Mouse (Mus musculus): Measurements from ENCODE around the gene Olfr171. TPM values are rescaled to one million over a fixed set of nuclear protein-coding genes. Genes with fewer than 3 reads are reported as not detected.

Olfr171 gene
- not detected for total RNA-seq (2023)

DNA sequence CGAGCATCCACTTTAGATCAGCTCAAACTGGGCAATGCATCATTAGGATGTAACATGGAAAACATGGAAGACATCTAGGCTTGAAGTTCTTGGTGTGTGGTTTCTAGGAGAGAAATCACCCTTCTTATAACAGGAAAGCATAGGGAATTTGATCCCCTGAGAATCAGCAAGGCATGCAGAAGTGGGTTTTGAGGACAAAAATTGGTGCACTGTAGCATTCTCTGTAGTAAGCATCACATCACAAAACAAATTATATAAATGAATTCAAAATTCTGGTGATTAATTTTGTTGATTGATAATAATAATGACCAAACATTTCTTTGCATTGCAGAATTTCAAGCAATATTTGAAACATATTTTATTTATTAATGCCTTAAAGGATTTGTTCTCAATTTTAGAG is at the start of gene Olfr171:
Gene Olfr171 (minus strand): TSS at position 101 of the 400 bp plus-strand sequence.

DNA sequence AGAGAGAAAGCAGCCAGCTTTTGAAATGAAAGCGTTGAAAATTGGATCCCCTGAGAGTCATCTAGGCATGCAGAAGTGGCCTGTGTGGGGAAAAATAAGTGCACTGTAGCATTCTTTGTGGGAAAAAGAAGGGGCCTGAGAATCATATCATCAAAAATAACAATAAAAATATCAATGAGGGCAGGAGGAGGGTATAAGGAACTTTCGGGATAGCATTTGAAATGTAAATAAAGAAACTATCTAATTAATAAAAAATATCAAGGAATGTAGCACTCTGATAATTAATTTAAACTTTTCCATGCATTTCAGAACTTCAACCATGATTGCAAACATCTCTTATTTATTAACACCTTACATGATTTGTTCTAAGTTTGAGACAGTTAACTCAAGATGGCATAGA is 17.9 kb downstream of the Olfr171 start, which contains the start of gene Olfr170:
Gene Olfr170 (minus strand): TSS at position 101 of the 400 bp plus-strand sequence.

Other genes with a start within 250 kb of the Olfr171 start
- not detected for gene Olfr165, start 206.8 kb downstream of the Olfr171 start, total RNA-seq (2023)
- gene Olfr166, start 146.2 kb downstream of the Olfr171 start, total RNA-seq (2023) = not detected
- not detected for gene Olfr167, start 107.7 kb downstream of the Olfr171 start, total RNA-seq (2023)
- gene Olfr168, start 94.4 kb downstream of the Olfr171 start, total RNA-seq (2023) = not detected
- gene Olfr169, start 58.1 kb downstream of the Olfr171 start, total RNA-seq (2023) = not detected
- gene Olfr170, start 18.0 kb downstream of the Olfr171 start, total RNA-seq (2023) = not detected
- not detected for gene Lamp3, start 76.5 kb upstream of the Olfr171 start, total RNA-seq (2023)
- 10 to 100 TPM; 15.8 to 21.2 TPM for gene B3gnt5, start 130.3 kb upstream of the Olfr171 start, total RNA-seq (2023)

All from T-cell, adult 66 days (primary cell).